ENCODE assay signal across 8 mouse cellular contexts in genomic region chr17:23699131-23700077, GRCm38 (mm10). TPM values are rescaled to one million over a fixed set of nuclear protein-coding genes. Genes with fewer than 3 reads are reported as not detected.
A peak's percentile ranks its signal among the peaks of the same experiment; 100 is the strongest.
DNase-seq lines count a peak whose midpoint lies in the region; ATAC-seq and TF ChIP-seq lines count a peak whose summit lies in the region.

No protein-coding gene starts in this region.

- H3K27me3 ChIP-seq in forebrain, postnatal 0 days (ENCODE audit: insufficient read depth, low read length), result peaks cover 7% of the 10 kb centered on the region; the same call in 1 of the 2 replicates
- peaks cover 42% of the 10 kb centered on the region for H3K27me3 ChIP-seq in hindbrain, embryonic 14.5 days (ENCODE audit: control insufficient read depth, insufficient read depth, low read length)
- H3K27me3 ChIP-seq in liver, adult 2 months (ENCODE audit: control insufficient read depth, insufficient read depth, low read length), result 0 out of 2 replicates have a peak, but pooled peaks cover 2% of the 10 kb centered on the region

- H3K4me1 ChIP-seq in bone marrow, adult 2 months (ENCODE audit: control insufficient read depth, insufficient read depth, low read length), result no peaks in the 10 kb centered on the region
- H3K4me1 ChIP-seq in forebrain, postnatal 0 days (ENCODE audit: insufficient read depth), result no peaks in the 10 kb centered on the region
- no peaks in the 10 kb centered on the region; the same call in 1 of the 2 replicates for H3K4me1 ChIP-seq in hindbrain, embryonic 14.5 days (replicated peaks; ENCODE audit: control insufficient read depth, insufficient read depth, low read length)
- H3K4me1 ChIP-seq in liver, adult 2 months (ENCODE audit: control insufficient read depth, insufficient read depth, low read length), result no peaks in the 10 kb centered on the region

- H3K4me3 ChIP-seq in bone marrow, adult 2 months (replicated peaks; ENCODE audit: control insufficient read depth, low read depth, low read length), result peak overlapping the region; percentile 43
- peak overlapping the region; percentile 67 for H3K4me3 ChIP-seq in forebrain, postnatal 0 days (ENCODE audit: low read depth, low read length)
- peak overlapping the region; percentile 83 for H3K4me3 ChIP-seq in hindbrain, embryonic 14.5 days (replicated peaks; ENCODE audit: low read length)
- H3K4me3 ChIP-seq in liver, adult 2 months (ENCODE audit: insufficient read depth, low read depth, low read length), result peak overlapping the region; percentile 55

- ATAC-seq in forebrain, postnatal 0 days, result peak; percentile 55
- ATAC-seq in hindbrain, embryonic 14.5 days (ENCODE audit: low FRiP score), result peak; percentile 56

- no peak for TF ChIP-seq CTCF in bone marrow, adult 2 months (IDR thresholded peaks at IDR 0.05; ENCODE audit: control insufficient read depth, insufficient read depth, low read length)
- TF ChIP-seq CTCF in forebrain, postnatal 0 days (IDR thresholded peaks at IDR 0.05; ENCODE audit: low read depth), result no peak
- TF ChIP-seq CTCF in liver, adult 2 months (IDR thresholded peaks at IDR 0.05; ENCODE audit: low read depth, low read length), result no peak

- H3K79me2 ChIP-seq in liver, adult 2 months (ENCODE audit: control insufficient read depth, insufficient read depth, low read length), result no peaks in the 10 kb centered on the region

- 3% methylated on average over 99 of the region's 101 CpGs for WGBS in bone marrow, adult 2 months
- WGBS in forebrain, postnatal 0 days, result under 1% methylated on average over 84 of the region's 101 CpGs
- WGBS in hindbrain, embryonic 14.5 days, result under 1% methylated on average over 88 of the region's 101 CpGs
- 2% methylated on average over 72 of the region's 101 CpGs for WGBS in liver, adult 2 months

- DNase-seq in right cerebral cortex, adult 18-20 months, result peak; percentile 47
- DNase-seq in right cerebral cortex, postnatal 36 days (ENCODE audit: low spot score in 2 of 2), result no peak
- DNase-seq in forebrain, postnatal 0 days, result no peak
- no peak for DNase-seq in hindbrain, embryonic 14.5 days (ENCODE audit: low spot score)
- DNase-seq in liver, adult 2 months (ENCODE audit: extremely low read depth, low read depth, low spot score), result peak; percentile 15
- peak; percentile 23 for DNase-seq in naive thymus-derived CD4-positive, alpha-beta T cell, adult 2 months (ENCODE audit: low read depth)
- no peak for DNase-seq in layer of hippocampus, postnatal 36 days

- no peaks in the 10 kb centered on the region for H3K9me3 ChIP-seq in forebrain, postnatal 0 days (ENCODE audit: low read length)
- H3K9me3 ChIP-seq in hindbrain, embryonic 14.5 days (ENCODE audit: control insufficient read depth, low read length), result no peaks in the 10 kb centered on the region

- peak overlapping the region; percentile 50 for H3K9ac ChIP-seq in forebrain, postnatal 0 days
- H3K9ac ChIP-seq in hindbrain, embryonic 14.5 days, result peak overlapping the region; percentile 67
- H3K9ac ChIP-seq in liver, adult 2 months (ENCODE audit: low read depth, low read length), result peak overlapping the region; percentile 68

- H3K27ac ChIP-seq in bone marrow, adult 2 months (ENCODE audit: control insufficient read depth, insufficient read depth, low read depth, low read length, poor library complexity), result no peak overlapping the region; the same call in 1 of the 2 replicates
- H3K27ac ChIP-seq in forebrain, postnatal 0 days (ENCODE audit: low read depth, low read length), result no peak overlapping the region
- peak overlapping the region; percentile 32; the same call in 1 of the 2 replicates for H3K27ac ChIP-seq in hindbrain, embryonic 14.5 days
- no peak overlapping the region for H3K27ac ChIP-seq in liver, adult 2 months (replicated peaks; ENCODE audit: insufficient read depth, low read depth, low read length)

- no peaks in the 10 kb centered on the region for H3K36me3 ChIP-seq in forebrain, postnatal 0 days (ENCODE audit: insufficient read depth)
- no peaks in the 10 kb centered on the region for H3K36me3 ChIP-seq in hindbrain, embryonic 14.5 days (replicated peaks; ENCODE audit: control insufficient read depth, insufficient read depth)
- no peaks in the 10 kb centered on the region for H3K36me3 ChIP-seq in liver, adult 2 months (ENCODE audit: control insufficient read depth, insufficient read depth, low read length)

- H3K4me2 ChIP-seq in forebrain, postnatal 0 days (ENCODE audit: low read depth), result peak overlapping the region; percentile 99
- H3K4me2 ChIP-seq in hindbrain, embryonic 14.5 days (replicated peaks), result peak overlapping the region; percentile 97

- TF ChIP-seq POLR2A in bone marrow, adult 2 months (IDR thresholded peaks at IDR 0.05; ENCODE audit: borderline replicate concordance, control insufficient read depth, low read depth, low read length), result no peak
- no peak for TF ChIP-seq POLR2A in liver, adult 2 months (IDR thresholded peaks at IDR 0.05; ENCODE audit: extremely low read depth, insufficient read depth, low read length)

RNA-seq across cellular contexts. Expression of gene Cldn9, which starts 15.6 kb away (rescaled TPM):
- polyA plus RNA-seq in bone marrow, adult 2 months (2011; ENCODE audit: insufficient read depth, insufficient read length, low replicate concordance, missing spikeins), result not detected in 2 replicates
- 0.54 TPM in 1 of 2 replicates, not detected in the other for total RNA-seq in forebrain, postnatal 0 days (2014; rRNA removed)
- 0.25 and 0.62 TPM in 2 replicates for polyA plus RNA-seq in forebrain, postnatal 0 days (2015; fragmentation: Nextera tagmentation; extraction: Ambion mirVana)
- 1.7 and 2.6 TPM in 2 replicates for polyA plus RNA-seq in hindbrain, embryonic 14.5 days (2014; fragmentation: Nextera tagmentation; extraction: Ambion mirVana)
- total RNA-seq in liver, adult 2 months (2014; rRNA removed), result not detected in 2 replicates
- polyA plus RNA-seq in liver, adult 2 months (2012; rRNA removed), result not detected in 2 replicates
- under 1 TPM; 0.22 to 0.35 TPM for total RNA-seq in layer of hippocampus, postnatal 36 days (2021)

RNA-seq across cellular contexts. Expression of gene Cldn6, which starts 20.4 kb away (rescaled TPM):
- polyA plus RNA-seq in bone marrow, adult 2 months (2011; ENCODE audit: insufficient read depth, insufficient read length, low replicate concordance, missing spikeins), result 4.2 TPM in 1 of 2 replicates, not detected in the other
- total RNA-seq in forebrain, postnatal 0 days (2014; rRNA removed), result 0.31 and 1.8 TPM in 2 replicates
- 0.39 and 0.76 TPM in 2 replicates for polyA plus RNA-seq in forebrain, postnatal 0 days (2015; fragmentation: Nextera tagmentation; extraction: Ambion mirVana)
- 0.24 and 0.26 TPM in 2 replicates for polyA plus RNA-seq in hindbrain, embryonic 14.5 days (2014; fragmentation: Nextera tagmentation; extraction: Ambion mirVana)
- total RNA-seq in liver, adult 2 months (2014; rRNA removed), result not detected in 2 replicates
- 0.46 and 0.54 TPM in 2 replicates for polyA plus RNA-seq in liver, adult 2 months (2012; rRNA removed)
- not detected for total RNA-seq in layer of hippocampus, postnatal 36 days (2021)

RNA-seq across cellular contexts. Expression of gene Tnfrsf12a, which starts 22.1 kb away (rescaled TPM):
- 18.0 TPM in 1 of 2 replicates, not detected in the other for polyA plus RNA-seq in bone marrow, adult 2 months (2011; ENCODE audit: insufficient read depth, insufficient read length, low replicate concordance, missing spikeins)
- 1.4 and 3.9 TPM in 2 replicates for total RNA-seq in forebrain, postnatal 0 days (2014; rRNA removed)
- 2.0 and 3.6 TPM in 2 replicates for polyA plus RNA-seq in forebrain, postnatal 0 days (2015; fragmentation: Nextera tagmentation; extraction: Ambion mirVana)
- polyA plus RNA-seq in hindbrain, embryonic 14.5 days (2014; fragmentation: Nextera tagmentation; extraction: Ambion mirVana), result 3.1 and 3.7 TPM in 2 replicates
- 4.0 TPM in 2 replicates for total RNA-seq in liver, adult 2 months (2014; rRNA removed)
- 6.0 and 7.1 TPM in 2 replicates for polyA plus RNA-seq in liver, adult 2 months (2012; rRNA removed)
- 1 to 10 TPM; 4.8 to 6.3 TPM for total RNA-seq in layer of hippocampus, postnatal 36 days (2021)

RNA-seq across cellular contexts. Expression of gene 1520401A03Rik, which starts 23.2 kb away (rescaled TPM):
- polyA plus RNA-seq in bone marrow, adult 2 months (2011; ENCODE audit: insufficient read depth, insufficient read length, low replicate concordance, missing spikeins), result 0.90 and 3.5 TPM in 2 replicates
- total RNA-seq in forebrain, postnatal 0 days (2014; rRNA removed), result not detected in 2 replicates
- polyA plus RNA-seq in forebrain, postnatal 0 days (2015; fragmentation: Nextera tagmentation; extraction: Ambion mirVana), result not detected in 2 replicates
- 0.09 and 0.18 TPM in 2 replicates for polyA plus RNA-seq in hindbrain, embryonic 14.5 days (2014; fragmentation: Nextera tagmentation; extraction: Ambion mirVana)
- total RNA-seq in liver, adult 2 months (2014; rRNA removed), result under 0.01 TPM in 1 of 2 replicates, not detected in the other
- not detected in 2 replicates for polyA plus RNA-seq in liver, adult 2 months (2012; rRNA removed)
- total RNA-seq in layer of hippocampus, postnatal 36 days (2021), result not detected

RNA-seq across cellular contexts. Expression of gene Thoc6, which starts 25.7 kb away (rescaled TPM):
- 15.1 and 27.9 TPM in 2 replicates for polyA plus RNA-seq in bone marrow, adult 2 months (2011; ENCODE audit: insufficient read depth, insufficient read length, low replicate concordance, missing spikeins)
- 14.7 and 18.2 TPM in 2 replicates for total RNA-seq in forebrain, postnatal 0 days (2014; rRNA removed)
- 18.0 and 21.1 TPM in 2 replicates for polyA plus RNA-seq in forebrain, postnatal 0 days (2015; fragmentation: Nextera tagmentation; extraction: Ambion mirVana)
- 39.7 and 40.0 TPM in 2 replicates for polyA plus RNA-seq in hindbrain, embryonic 14.5 days (2014; fragmentation: Nextera tagmentation; extraction: Ambion mirVana)
- 6.0 and 6.8 TPM in 2 replicates for total RNA-seq in liver, adult 2 months (2014; rRNA removed)
- polyA plus RNA-seq in liver, adult 2 months (2012; rRNA removed), result 10.2 and 10.3 TPM in 2 replicates
- 1 to 10 TPM; 7.2 to 9.7 TPM for total RNA-seq in layer of hippocampus, postnatal 36 days (2021)

Comparison
In these comparisons a context has a peak if more than half of its experiments do, and no peak if none do; other contexts are left out.
1. DNase-seq: peak in right cerebral cortex, adult 18-20 months (single experiment), liver, adult 2 months (single experiment) and naive thymus-derived CD4-positive, alpha-beta T cell, adult 2 months (single experiment); none in right cerebral cortex, postnatal 36 days (0 of 2), forebrain, postnatal 0 days (single experiment), hindbrain, embryonic 14.5 days (single experiment) and layer of hippocampus, postnatal 36 days (0 of 2).
2. Peak in every context shown above with its lines, with median percentiles within 50 percentile points of each other: H3K4me3 ChIP-seq and H3K9ac ChIP-seq.